Mouse (Mus musculus) hindbrain, embryonic 16.5 days (tissue): Measurements from ENCODE around the gene Dmd. TPM values are rescaled to one million over a fixed set of nuclear protein-coding genes. Genes with fewer than 3 reads are reported as not detected.
"Not testable (repeated sequence)": the region's sequence is repeated elsewhere in the genome, so short reads cannot be mapped to it uniquely, and the experiment has no call there.

Experiments
- ATAC-seq: fragments of 200-750 bp; cut with Nextera tagmentation; 2 replicates; pipeline ENCODE4 v1.8.0; 2017; ENCODE audit warnings: moderate TSS enrichment, moderate library complexity
- H3K27ac ChIP-seq: fragments of 300-500 bp; sonication (generic); 2 replicates; pipeline ENCODE4 v1.5.1; 2014; ENCODE audit warnings: low read depth, mild to moderate bottlenecking, control low read depth, low read length, moderate library complexity
- H3K27me3 ChIP-seq: fragments of 300-500 bp; sonication (generic); replicated peaks from 2 replicates; pipeline ENCODE4 v1.6.1; 2014; ENCODE audit warnings: low read length; ENCODE audit not compliant: control insufficient read depth, insufficient read depth
- H3K36me3 ChIP-seq: fragments of 300-500 bp; sonication (generic); 2 replicates; pipeline ENCODE4 v1.6.1; 2014; ENCODE audit warnings: mild to moderate bottlenecking, low read length, moderate library complexity, mixed read lengths; ENCODE audit not compliant: control insufficient read depth, insufficient read depth
- H3K4me1 ChIP-seq: fragments of 300-500 bp; sonication (generic); 2 replicates; pipeline ENCODE4 v1.6.1; 2014; ENCODE audit warnings: low read depth, low read length; ENCODE audit not compliant: control insufficient read depth, insufficient read depth
- H3K4me2 ChIP-seq: fragments of 300-500 bp; sonication (generic); 2 replicates; pipeline ENCODE4 v1.6.1; 2014; ENCODE audit warnings: mild to moderate bottlenecking, low read length, control low read depth, moderate library complexity
- H3K4me3 ChIP-seq: fragments of 300-500 bp; sonication (generic); 2 replicates; pipeline ENCODE4 v1.5.1; 2014; ENCODE audit warnings: mild to moderate bottlenecking, low read length, control low read depth, moderate library complexity
- H3K9ac ChIP-seq: fragments of 300-500 bp; sonication (generic); 2 replicates; pipeline ENCODE4 v1.6.1; 2014; ENCODE audit warnings: low read depth, mild to moderate bottlenecking, control low read depth, low read length, moderate library complexity
- H3K9me3 ChIP-seq: fragments of 300-500 bp; sonication (generic); 2 replicates; pipeline ENCODE4 v1.6.1; 2014; ENCODE audit warnings: mild to moderate bottlenecking, low read length, moderate library complexity; ENCODE audit not compliant: control insufficient read depth
- WGBS: fragments of 180-500 bp; shearing (Covaris S2); extraction: QIAGEN DNeasy Blood & Tissue Kit; methylation state at CpG from one replicate; pipeline ENCODE4 v1.1.7; 2014; 5-methylcytosine and 5-hydroxymethylcytosine counted together
- polyA plus RNA-seq: library from polyadenylated mRNA; unstranded; fragments of >200 nt; fragmentation: Nextera tagmentation; extraction: Ambion mirVana; gene quantifications from 2 replicates; pipeline ENCODE4 v1.2.1, GENCODE M21; 2015

Gene Dmd
- polyA plus RNA-seq, 1 experiment from 2014 or later = 28.6 TPM

DNA sequence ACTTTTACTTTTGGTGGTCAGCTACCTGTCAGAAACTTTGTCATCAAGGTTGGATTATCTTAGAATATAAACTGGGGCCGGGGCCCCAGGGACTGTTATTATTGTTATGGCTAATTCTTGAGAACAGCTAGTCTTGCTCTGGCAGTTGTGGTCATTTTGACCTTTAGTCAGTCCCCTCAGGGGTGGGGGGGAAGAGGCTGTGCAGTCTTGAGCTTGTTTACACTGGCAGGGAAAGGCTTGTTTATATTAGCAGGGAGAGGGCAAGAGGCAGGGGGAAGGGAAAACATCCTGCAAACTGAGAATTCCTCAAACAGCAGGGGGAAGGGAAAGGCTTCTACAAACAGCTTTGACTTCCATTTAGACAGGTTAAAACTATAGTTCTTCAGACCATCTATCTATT is 726.3 kb downstream of the Dmd start:
- H3K4me2 ChIP-seq = no peak overlapping the region
- H3K4me1 ChIP-seq = no peaks in the 10 kb centered on the region
- H3K9me3 ChIP-seq = no peaks in the 10 kb centered on the region
- H3K27me3 ChIP-seq = no peaks in the 10 kb centered on the region
- no peak overlapping the region for H3K27ac ChIP-seq
- 78% methylated on average over 1 of the region's 1 CpGs for WGBS
- H3K9ac ChIP-seq = no peak overlapping the region
- no peak overlapping the region for H3K4me3 ChIP-seq
- ATAC-seq = no peak
- H3K36me3 ChIP-seq = no peaks in the 10 kb centered on the region

DNA sequence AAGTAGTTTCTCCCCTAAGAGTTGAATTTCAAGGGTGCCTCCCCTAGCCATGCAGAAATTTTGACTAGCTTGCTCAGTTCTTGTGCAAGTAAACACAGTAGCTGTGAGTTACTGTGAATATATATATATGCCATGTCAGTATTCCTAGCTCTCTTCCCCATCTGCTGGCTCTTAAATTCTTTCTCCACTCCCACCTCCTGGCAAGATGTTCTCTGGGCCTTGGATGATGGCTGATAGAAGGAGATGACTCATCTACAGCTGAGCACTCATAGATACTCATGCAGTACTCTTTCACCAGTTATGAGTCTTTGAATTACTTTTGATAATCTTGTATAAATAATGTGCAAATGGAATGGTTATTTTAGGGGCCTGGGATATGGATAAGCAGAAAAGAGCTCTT is 737.9 kb downstream of the Dmd start:
- no peak overlapping the region for H3K27ac ChIP-seq
- H3K9me3 ChIP-seq = no peaks in the 10 kb centered on the region
- no peak overlapping the region for H3K4me3 ChIP-seq
- no peak overlapping the region for H3K9ac ChIP-seq
- H3K27me3 ChIP-seq = no peaks in the 10 kb centered on the region
- H3K4me2 ChIP-seq = no peak overlapping the region
- no peaks in the 10 kb centered on the region for H3K36me3 ChIP-seq
- no peak for ATAC-seq
- H3K4me1 ChIP-seq = no peaks in the 10 kb centered on the region

DNA sequence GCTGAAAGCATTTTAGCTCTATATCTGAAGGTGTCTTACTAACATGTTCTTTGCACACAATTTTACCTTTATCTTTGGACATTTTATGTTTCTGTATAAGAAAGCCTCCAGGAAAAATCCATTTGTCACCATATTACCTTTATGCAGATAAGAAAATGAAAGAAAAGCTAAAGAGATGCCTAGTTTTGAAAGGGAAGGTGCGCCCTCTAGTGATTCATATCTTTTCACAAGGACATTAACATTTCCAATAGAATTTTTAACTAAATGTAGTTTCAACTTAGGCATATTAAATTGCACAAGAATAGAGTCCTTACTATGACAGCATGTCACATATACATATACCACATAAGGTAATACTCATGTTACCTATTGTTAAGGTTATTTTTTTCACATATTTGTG is 791.9 kb downstream of the Dmd start:
- no peak overlapping the region for H3K9ac ChIP-seq
- H3K4me1 ChIP-seq = no peaks in the 10 kb centered on the region
- no peak overlapping the region for H3K4me3 ChIP-seq
- WGBS = 7% methylated on average over 1 of the region's 1 CpGs
- no peak for ATAC-seq
- no peak overlapping the region for H3K27ac ChIP-seq
- no peaks in the 10 kb centered on the region for H3K36me3 ChIP-seq
- H3K4me2 ChIP-seq = no peak overlapping the region
- H3K27me3 ChIP-seq = no peaks in the 10 kb centered on the region
- H3K9me3 ChIP-seq = no peaks in the 10 kb centered on the region

DNA sequence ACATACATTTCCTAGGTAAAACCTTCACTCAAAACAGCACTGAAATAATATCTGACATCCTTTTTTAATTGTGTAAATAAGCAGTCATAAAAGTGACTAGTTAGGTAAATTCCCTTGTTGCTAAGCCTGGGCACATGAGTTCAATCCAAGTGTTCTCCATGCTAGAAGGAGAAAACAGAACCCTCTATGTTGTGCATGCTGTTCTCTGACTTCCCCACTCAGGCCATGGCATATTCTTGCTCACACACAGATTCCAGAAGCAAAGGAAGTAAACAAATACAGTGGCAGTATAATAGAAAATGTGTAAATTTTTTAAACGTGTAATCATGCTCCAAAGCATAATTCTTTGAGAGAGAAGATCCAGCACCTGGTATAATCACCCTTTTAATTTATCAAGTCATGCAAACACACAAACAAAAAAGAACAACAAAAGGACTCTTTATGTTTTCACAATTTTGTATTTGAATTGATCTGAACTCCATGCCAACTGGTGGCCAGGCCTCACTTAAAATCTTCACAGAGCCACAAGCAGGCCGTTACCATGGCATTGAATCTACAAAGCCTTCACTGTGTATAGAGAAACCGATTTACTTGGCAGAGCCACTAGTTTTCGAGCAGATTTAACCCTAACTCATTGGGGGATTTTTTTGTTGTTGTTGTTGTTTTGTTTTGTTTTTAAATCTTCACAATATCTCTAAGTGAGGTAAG is 797.8 kb downstream of the Dmd start:
- Histone ChIP-seq H3K27me3 (no peaks in the 10 kb centered on the region), H3K36me3 (no peaks in the 10 kb centered on the region), H3K9ac (no peak overlapping the region), H3K4me2 (no peak overlapping the region), H3K4me1 (no peaks in the 10 kb centered on the region), H3K9me3 (no peaks in the 10 kb centered on the region), H3K4me3 (no peak overlapping the region), H3K27ac (no peak overlapping the region)
- 28% methylated on average over 4 of the region's 4 CpGs for WGBS
- ATAC-seq = peak; percentile 85

DNA sequence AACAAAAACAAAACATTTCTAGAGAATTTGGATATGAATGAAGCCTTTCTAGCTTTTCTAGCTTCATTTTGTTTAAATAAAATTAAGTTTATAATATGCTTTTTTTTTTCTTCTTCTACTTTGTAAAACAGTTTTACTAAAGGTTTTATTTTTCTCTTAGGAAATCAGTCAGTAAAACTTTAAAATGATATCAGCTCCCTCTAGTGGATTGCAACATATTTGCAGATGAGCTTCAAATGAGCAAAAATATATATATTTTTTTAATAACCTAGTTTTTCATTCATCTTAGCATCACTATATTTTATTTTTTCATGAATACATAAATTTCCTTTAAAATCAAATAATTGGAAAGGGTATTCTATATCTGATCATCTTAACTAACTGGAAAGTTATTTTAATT is 838.7 kb downstream of the Dmd start:
- Histone ChIP-seq H3K9me3 (no peaks in the 10 kb centered on the region), H3K27me3 (no peaks in the 10 kb centered on the region), H3K4me1 (no peaks in the 10 kb centered on the region), H3K36me3 (no peaks in the 10 kb centered on the region), H3K9ac (no peak overlapping the region), H3K4me3 (no peak overlapping the region), H3K4me2 (no peak overlapping the region), H3K27ac (no peak overlapping the region)
- no peak for ATAC-seq

DNA sequence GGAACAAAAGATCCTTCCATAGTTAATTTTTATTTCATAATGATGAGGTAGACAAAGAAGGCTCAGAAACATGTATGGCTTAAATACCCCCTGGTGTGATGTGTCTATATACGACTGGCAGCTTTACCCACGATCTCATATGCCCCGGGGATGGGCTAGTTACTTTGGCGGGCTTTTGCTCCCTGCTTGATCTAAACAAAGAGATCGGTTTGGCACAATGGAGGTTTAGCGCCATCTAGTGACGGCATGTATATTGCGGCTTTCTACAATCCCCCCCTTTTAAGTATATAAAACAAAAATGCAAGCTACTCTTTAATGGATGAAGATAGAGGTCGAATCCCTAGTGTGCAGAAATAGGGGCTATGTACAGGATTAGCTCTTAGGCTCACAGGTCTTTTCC is 918.8 kb downstream of the Dmd start:
- not testable (repeated sequence) for H3K4me3 ChIP-seq, H3K4me1 ChIP-seq, H3K36me3 ChIP-seq, H3K9ac ChIP-seq, H3K9me3 ChIP-seq, H3K27ac ChIP-seq, ATAC-seq, H3K27me3 ChIP-seq, H3K4me2 ChIP-seq
- WGBS = 47% methylated on average over 9 of the region's 9 CpGs

DNA sequence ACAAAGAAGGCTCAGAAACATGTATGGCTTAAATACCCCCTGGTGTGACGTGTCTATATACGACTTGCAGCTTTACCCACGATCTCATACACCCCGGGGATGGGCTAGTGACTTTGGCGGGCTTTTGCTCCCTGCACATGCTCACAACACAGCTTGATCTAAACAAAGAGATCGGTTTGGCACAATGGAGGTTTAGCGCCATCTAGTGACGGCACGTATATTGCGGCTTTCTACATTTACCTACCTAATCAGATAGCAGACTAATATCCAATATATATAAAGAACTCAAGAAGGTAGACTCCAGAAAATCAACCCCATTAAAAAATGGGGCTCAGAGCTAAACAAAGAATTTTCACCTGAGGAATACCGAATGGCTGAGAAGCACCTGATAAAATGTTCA is 926.7 kb downstream of the Dmd start:
- not testable (repeated sequence) for H3K36me3 ChIP-seq, H3K9me3 ChIP-seq, H3K4me1 ChIP-seq, H3K4me3 ChIP-seq, H3K27ac ChIP-seq, H3K4me2 ChIP-seq, H3K27me3 ChIP-seq, H3K9ac ChIP-seq, ATAC-seq
- 89% methylated on average over 11 of the region's 11 CpGs for WGBS

DNA sequence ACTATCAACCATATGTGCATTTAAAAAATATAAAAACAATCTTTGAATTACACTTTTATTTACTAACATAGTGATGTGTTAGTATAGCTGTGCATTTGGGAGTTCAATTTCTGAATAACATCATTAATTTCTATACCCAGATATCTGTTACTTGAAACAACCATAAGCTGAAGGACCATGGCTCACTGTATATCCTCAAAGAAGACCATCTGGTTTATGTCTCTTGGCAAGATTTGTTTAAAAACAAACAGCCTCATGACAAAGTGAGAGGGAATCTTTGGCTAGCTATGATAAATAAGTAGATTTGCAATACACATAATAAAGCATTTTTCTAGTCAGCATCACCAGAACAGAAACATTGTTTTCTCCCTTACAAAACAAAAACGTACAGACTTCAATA is 1027.2 kb downstream of the Dmd start:
- no peaks in the 10 kb centered on the region for H3K9me3 ChIP-seq
- 58% methylated on average over 1 of the region's 1 CpGs for WGBS

DNA sequence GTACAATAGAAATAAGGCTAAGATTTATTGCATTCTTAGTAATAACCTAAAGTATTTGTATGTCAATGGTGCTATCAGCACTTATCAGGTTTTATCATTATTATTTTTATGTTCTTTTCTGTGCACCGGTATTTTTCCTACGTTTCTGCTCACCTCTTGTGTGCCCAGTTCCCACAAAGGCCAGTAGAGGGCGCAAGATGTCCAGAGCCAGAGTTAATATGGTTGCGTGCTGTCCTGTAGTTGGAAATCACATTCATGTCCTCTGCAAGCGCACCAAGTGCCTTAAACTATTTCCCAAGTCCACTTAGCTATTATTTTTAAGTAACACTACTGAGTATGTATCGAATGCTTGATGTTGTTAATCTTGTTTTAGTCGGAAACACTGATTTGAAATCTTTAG is 1052.6 kb downstream of the Dmd start:
- no peak overlapping the region for H3K9ac ChIP-seq
- no peak overlapping the region for H3K4me3 ChIP-seq
- H3K27me3 ChIP-seq = no peaks in the 10 kb centered on the region
- no peaks in the 10 kb centered on the region for H3K4me1 ChIP-seq
- no peaks in the 10 kb centered on the region for H3K36me3 ChIP-seq
- H3K4me2 ChIP-seq = no peak overlapping the region
- no peaks in the 10 kb centered on the region for H3K9me3 ChIP-seq
- ATAC-seq = no peak
- H3K27ac ChIP-seq = no peak overlapping the region
- 32% methylated on average over 7 of the region's 7 CpGs for WGBS

More for the DNA sequence above, 1027.2 kb downstream of the Dmd start:
- Histone ChIP-seq H3K4me2 (no peak overlapping the region), H3K27me3 (no peaks in the 10 kb centered on the region), H3K4me3 (no peak overlapping the region), H3K9ac (no peak overlapping the region), H3K27ac (no peak overlapping the region), H3K4me1 (no peaks in the 10 kb centered on the region), H3K36me3 (no peaks in the 10 kb centered on the region)
- ATAC-seq = no peak

DNA sequence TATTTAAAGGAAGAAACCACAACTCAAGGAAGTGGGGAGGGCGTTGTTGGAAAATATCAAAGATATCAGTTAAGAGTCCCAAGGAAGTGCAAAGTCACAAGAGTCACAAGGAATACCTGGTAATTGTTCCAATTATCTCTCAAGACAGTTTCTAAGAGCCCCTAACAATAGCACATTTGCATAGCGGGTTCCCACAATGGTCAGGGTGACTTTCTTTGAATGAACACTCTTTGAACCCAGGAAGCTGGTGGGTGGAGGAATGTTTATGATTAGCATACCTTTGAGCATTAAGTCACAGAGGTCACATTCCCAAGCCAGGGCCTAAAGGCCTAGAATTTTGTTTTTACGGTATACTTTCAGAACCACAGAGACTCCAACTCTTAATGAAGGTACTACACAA is 1113.8 kb downstream of the Dmd start:
- H3K4me1 ChIP-seq, H3K4me3 ChIP-seq, H3K9me3 ChIP-seq, ATAC-seq, H3K4me2 ChIP-seq, H3K36me3 ChIP-seq, H3K27ac ChIP-seq, H3K27me3 ChIP-seq, H3K9ac ChIP-seq: not testable (repeated sequence)
- WGBS = 91% methylated on average over 3 of the region's 3 CpGs
